Comparison of ENCODE assay signal across 13 mouse cellular contexts in the genomic region with DNA sequence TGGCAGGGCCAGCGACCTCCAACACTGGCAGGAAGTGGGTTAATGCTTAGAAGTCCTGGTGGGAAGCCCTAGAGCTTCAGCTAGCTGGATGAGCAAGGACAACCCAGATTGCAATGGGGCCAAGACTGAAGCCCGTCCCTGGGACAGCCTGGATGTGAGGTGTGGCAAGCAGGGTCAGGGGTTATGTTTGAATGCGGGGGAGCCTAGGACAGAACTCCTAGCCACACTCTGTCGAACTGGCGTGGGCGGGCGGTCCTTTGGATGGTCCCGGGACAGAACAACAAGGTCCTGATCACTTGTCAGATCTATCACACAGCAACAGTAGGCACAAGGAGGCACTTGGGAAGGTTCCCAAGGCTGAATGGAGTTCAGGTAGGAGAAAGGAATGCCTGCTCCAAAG.
"Had no signal": no experiment of that assay in that cellular context is flagged by ENCODE, and none has a peak within 500 bp of the region (broad histone marks: within the 10 kb centered on the region; RNA-seq: fewer than 3 reads in every experiment).

No protein-coding gene starts in this region.

- H3K4me3 ChIP-seq: intestine, embryonic 15.5 days; midbrain, embryonic 10.5 days; midbrain, embryonic 15.5 days had no signal

- H3K9ac ChIP-seq: hindbrain, embryonic 14.5 days; intestine, embryonic 15.5 days; lung, embryonic 14.5 days; midbrain, embryonic 15.5 days had no signal

- ATAC-seq: intestine, embryonic 15.5 days; midbrain, embryonic 15.5 days had no signal

- H3K36me3 ChIP-seq: intestine, embryonic 15.5 days; midbrain, embryonic 10.5 days; midbrain, embryonic 15.5 days had no signal

- H3K27me3 ChIP-seq: intestine, embryonic 15.5 days; midbrain, embryonic 15.5 days had no signal

- H3K27ac ChIP-seq: hindbrain, embryonic 14.5 days; intestine, embryonic 15.5 days; midbrain, embryonic 10.5 days; midbrain, embryonic 15.5 days; stomach, postnatal 0 days had no signal

- H3K4me2 ChIP-seq: hindbrain, embryonic 14.5 days; intestine, embryonic 15.5 days; lung, embryonic 14.5 days; midbrain, embryonic 15.5 days had no signal

- H3K9me3 ChIP-seq: intestine, embryonic 15.5 days; midbrain, embryonic 10.5 days; midbrain, embryonic 15.5 days had no signal

- DNase-seq: kidney, adult 2 months; kidney, postnatal 25 days; layer of hippocampus, adult 9-11 months; lung, embryonic 14.5 days; lung, postnatal 10 days; lung, postnatal 4 days; right cerebral cortex, postnatal 14 days; thymus, postnatal 14 days had no signal

- H3K4me1 ChIP-seq: intestine, embryonic 15.5 days; midbrain, embryonic 10.5 days; midbrain, embryonic 15.5 days had no signal
